Mouse (Mus musculus): ENCODE results near the gene Jmjd8.

- TF ChIP-seq CTCF (IDR thresholded peaks at IDR 0.05; ENCODE audit: borderline replicate concordance, insufficient read depth, low read depth, low read length) (no peak), POLR2A (IDR thresholded peaks at IDR 0.05; ENCODE audit: borderline replicate concordance, insufficient read depth, low read length) (no peak)
These were observed 4.1 kb upstream of the Jmjd8 start for GRCm38 (mm10) chr17:25824362-25825142.

Data from cerebellum, adult 2 months (tissue).